Mouse (Mus musculus) embryonic fibroblast, embryonic 13.5 days (primary cell): ENCODE results near the gene Rpl21.
"Not testable (repeated sequence)": the region's sequence is repeated elsewhere in the genome, so short reads cannot be mapped to it uniquely, and the experiment has no call there.

Source experiments
- CTCF ChIP-seq: IDR thresholded peaks from 2 replicates; pipeline ENCODE4 v1.5.1; 2011; ENCODE audit warnings: mild to moderate bottlenecking, control low read depth, low read length, moderate library complexity, borderline replicate concordance; ENCODE audit not compliant: insufficient read depth
- POLR2A ChIP-seq: IDR thresholded peaks from 2 replicates; pipeline ENCODE4 v1.6.1; 2011; ENCODE audit warnings: low read depth, mild to moderate bottlenecking, control low read depth, low read length, moderate library complexity

DNA sequence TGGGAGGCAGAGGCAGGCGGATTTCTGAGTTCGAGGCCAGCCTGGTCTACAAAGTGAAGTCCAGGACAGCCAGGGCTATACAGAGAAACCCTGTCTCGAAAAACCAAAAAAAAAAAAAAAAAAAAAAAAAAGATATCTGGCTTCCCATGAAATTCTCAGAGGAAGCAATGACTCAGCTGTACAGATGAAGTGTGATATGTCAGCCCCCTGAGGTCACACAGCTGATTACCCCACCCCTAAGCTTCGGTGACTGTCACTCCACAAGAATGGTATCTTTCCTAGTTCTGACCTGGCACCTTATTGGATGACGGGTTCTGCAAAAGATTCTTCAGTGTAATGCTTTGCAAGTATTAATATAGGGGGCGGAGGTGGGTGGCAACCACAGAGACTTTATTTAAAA, 45.2 kb downstream of the Rpl21 start:
- not testable (repeated sequence) for TF ChIP-seq CTCF, POLR2A
